Mouse (Mus musculus) cerebellum, adult 11-12 months (tissue): ENCODE measurements at regions not wholly inside any gene's neighbourhood (a gene's known extent, or its start where the extent isn't known, plus 50 kb on each side); places are given as distances from the start of the nearest gene placed in this dataset.

ENCODE experiments used
- DNase-seq: peaks from one replicate; pipeline ENCODE4 v3.0.0; 2022

- DNase-seq: no peak
Measured at GRCm38 (mm10) chr11:64220888-64221287, 141.6 kb upstream of the Cox10 start.

DNA sequence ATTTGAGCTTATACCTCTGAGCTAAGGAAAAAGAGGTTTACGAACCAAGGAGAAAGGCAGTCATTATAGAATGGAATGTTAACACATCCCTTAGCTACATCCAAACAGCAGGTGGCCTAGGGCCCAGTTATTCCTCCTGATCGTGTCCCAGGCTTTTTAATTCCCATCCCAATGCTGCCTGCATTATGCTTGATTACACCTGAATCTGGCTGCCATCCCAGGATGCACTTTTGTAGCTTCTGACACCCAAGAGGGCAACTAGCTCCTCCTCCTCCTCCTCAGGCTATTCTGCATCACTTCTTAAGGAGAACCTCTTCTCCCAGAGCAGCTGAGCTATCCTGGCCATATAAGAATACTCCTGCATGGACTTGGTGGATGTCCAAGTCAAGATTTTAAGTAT lies 137.9 kb upstream of the Cox10 start:
- no peak for DNase-seq

DNA sequence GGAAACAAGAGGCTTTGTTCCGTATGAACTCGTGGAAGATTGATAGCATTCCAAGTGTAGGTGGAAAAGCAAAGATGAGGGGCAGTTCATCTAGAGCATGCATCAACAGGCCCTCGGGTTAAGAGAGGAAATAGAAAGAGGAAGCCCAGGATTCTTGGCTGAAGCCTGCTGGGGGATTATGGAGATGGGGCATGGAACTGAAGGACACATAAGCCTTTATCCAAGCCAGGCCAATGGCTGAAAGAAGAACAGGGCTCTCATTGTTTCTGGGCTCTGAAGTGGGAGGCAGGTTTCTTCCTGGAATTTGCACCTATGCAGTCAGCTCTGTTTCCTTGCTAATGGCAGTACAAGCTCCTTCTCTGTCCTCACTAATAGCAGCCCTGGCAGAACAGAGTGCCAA lies 131.6 kb upstream of the Cox10 start:
- no peak for DNase-seq

GRCm38 (mm10) chr11:64208306-64208705 lies 129.0 kb upstream of the Cox10 start:
- no peak for DNase-seq

GRCm38 (mm10) chr11:64207358-64207864 lies 128.1 kb upstream of the Cox10 start:
- no peak for DNase-seq

DNA sequence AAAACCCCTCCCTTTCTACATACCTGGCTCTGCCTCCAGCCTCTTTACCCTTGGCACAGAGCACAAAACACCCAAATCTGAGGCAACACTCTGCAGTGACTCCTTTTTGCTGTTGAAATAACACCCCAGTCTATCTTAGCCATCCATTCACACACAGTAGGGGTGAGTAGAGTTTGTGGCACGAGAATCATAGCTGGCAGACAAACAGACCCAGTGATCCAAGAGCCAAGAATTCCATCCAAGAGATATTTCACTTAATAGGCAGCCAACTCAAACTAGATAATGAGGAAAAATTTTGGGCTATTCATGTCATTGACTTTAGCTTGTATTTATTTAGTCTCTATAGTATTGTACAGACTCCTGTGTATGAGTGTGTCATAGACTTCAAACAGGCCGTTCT lies 126.9 kb upstream of the Cox10 start:
- DNase-seq: no peak

GRCm38 (mm10) chr11:64205069-64205468 lies 125.8 kb upstream of the Cox10 start:
- DNase-seq: no peak

DNA sequence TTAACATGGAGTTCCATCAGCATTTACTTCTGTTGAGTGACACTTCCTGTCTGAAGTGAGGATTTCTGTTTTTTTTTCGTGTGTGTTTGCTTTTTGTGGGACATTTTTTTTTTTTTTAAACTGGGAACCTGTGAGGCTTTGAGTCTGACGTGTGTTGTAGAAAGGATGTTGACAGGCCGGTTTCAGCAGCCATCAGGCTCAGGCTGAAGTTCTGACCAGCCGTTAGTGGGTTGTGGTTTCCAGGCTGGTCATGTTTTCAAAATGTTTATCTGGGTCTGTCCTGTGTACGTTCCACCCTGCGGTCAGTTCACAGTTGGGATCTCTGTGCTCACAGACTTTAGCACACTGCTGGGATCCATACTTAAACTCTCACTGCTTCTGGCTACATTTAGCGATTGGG lies 125.0 kb upstream of the Cox10 start:
- DNase-seq: no peak

DNA sequence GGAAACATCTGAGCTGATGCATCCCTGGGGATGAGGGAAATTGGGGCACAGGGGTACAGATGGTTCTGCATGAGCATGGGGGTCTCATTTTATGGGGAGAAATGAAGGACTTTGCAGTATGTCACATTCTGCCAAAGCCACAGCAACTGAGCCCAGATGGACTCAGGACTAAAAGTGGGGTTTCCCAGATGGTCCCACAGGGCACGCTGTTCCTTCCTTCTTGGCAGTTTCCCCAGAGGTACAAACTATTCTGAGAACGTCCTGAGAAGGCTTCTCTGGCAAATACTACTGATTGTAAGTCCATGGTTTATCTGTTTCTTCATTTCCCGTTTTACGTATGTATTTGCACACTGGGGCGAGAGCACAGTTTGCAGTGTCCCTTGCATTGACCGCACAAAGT lies 121.6 kb upstream of the Cox10 start:
- DNase-seq: no peak

DNA sequence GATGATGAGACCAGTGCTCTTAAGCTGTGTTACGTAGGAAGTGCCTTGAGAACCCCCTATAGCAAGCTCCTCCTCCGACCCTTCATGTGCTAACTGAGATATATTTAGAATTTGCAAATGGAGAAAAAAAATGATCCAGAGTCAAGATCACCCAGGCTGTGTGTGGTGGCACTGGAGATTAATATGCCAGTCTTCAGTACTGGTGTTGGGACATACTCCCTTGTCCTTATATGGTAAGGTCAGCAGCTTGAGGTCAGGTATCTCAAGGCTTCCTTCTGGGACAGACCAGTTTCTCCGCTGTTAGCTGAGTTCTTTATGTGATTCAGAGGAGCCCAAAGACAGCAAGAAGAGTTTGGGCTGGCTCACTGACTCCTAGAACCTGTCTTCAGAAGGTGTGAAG lies 116.0 kb upstream of the Cox10 start:
- no peak for DNase-seq

- DNase-seq: no peak
Measured at GRCm38 (mm10) chr11:64188701-64189100, 109.4 kb upstream of the Cox10 start.

- DNase-seq: no peak
Measured at GRCm38 (mm10) chr11:64187488-64188444, 108.5 kb upstream of the Cox10 start.

DNA sequence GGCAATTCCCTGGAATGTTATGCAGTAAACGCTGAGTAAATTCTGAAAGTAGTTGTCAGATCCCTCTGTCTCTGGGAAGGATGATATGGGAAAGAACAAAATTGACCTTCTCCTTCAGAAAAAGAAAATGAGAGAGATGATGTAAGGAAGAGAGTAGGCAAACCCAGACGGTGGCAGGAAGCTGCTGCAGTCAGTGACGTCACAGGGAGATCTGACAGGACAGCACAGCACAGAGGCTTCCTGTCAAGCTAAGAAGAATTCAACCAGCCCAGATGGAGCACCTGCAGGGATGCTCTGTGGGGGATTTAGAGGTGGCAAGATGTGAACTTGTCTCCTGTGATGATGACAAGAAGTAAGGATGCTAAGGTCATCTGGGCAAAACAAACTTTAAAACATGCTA lies 107.7 kb upstream of the Cox10 start:
- peak; percentile 11 for DNase-seq

DNA sequence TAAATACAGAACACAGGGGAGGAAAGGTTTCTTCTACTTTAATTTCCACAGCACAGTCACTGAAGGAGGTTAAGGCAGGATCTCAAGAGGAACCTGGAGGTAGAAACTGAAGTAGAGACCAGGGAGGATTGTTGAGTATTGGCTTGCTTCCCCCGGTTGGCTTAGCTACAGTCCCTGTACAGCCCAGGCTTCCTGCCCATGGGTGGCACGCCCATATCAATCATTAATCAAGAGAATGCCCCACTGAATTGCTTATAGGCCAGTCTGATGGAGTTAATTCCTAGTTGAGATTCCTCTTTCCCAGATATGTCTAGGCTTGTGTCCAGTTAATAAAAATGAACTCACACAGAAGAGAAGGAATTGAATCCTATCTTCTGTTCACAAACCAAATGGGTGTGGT lies 107.3 kb upstream of the Cox10 start:
- no peak for DNase-seq

- DNase-seq: no peak
Measured at GRCm38 (mm10) chr11:64180036-64180435, 100.8 kb upstream of the Cox10 start.

DNA sequence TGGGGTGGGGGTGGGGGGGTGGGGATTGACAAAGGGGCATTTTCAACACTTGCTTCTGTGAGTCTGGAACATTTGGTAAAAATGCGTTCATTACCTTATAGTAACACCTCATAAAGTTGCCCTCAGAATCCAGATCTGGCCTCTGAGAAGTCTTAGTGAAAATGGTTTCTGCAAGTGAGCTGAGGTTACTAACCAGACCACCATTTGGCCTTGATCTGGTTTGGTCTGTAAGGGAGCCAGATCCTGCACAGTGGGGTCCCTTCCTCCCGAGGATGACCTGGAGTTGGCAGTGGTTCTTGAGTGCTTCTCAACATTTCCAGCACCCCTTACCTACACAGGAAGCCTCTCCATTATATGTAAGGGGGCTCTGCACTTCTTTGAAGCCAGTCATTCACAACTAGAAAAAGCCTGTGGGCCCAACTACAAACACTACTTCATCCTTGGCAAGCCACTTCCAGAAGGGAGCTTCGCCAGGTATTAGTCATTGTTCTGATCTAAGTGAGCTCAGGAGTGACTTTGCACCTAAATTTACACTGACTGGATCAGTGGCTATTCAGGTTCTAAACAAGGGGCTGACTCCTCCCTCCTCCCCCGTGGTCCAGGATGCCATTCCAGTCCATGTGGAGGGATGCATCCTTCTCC lies 94.3 kb upstream of the Cox10 start:
- DNase-seq: no peak

DNA sequence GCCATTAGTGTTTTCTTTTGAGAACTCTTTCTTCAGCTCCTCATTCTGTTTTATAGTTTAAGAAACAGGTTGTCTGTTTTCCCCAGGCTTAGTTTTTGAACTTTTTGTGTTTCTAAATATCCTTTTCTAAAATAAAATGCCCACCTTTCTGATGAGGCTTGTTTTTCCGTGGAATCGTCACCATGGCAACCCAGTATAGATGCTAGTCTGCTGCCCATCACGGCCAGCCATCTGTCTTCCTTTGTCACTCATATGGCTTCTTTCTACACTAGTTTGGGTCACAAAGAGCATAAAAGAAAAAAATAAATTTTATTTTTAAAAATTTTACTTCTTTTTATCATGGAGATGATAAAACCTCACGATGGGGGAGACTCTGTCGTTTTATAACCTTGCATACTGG lies 93.7 kb upstream of the Cox10 start:
- DNase-seq: no peak

DNA sequence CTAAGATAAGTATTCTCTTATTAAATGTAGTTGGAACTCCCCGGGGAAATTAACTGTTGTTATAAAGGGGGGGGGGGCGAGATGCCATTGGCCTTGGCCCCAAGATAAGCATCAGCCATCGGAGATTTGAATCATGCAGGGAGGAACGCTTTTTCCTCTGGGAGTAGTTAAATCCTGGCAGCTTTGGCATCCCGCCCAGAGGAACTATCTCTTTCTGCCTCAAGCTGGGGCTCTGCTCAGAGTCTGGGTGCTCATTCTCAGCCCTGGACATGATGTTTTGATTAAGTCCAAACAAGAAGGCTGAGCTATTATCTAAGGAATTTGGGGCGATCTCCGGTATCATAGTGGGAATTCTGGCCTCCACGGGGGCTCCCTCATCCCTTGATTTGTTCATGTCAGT lies 89.4 kb upstream of the Cox10 start:
- DNase-seq: no peak

- DNase-seq: no peak
Measured at GRCm38 (mm10) chr11:64164796-64165195, 85.5 kb upstream of the Cox10 start.

GRCm38 (mm10) chr11:64158281-64158680 lies 79.0 kb upstream of the Cox10 start:
- DNase-seq: no peak

DNA sequence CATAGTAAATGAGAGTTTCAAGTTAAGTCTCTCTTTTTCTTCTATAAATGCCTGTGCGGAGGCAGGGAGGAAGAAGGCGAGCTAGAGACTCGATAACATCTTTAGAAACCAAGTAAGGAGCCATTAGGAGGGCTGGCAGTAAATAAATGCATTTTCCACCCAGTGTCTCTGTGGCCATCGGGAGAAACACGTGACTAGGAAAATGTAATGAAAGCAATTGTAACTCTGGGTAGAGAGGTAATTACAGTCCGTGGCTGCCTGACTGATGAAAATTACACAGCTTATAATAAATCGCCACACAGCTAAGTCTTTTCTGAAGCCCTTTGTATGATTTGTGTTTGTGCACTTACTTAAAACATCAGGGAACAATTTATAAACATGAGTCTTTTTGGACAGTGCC lies 77.4 kb upstream of the Cox10 start:
- no peak for DNase-seq

DNA sequence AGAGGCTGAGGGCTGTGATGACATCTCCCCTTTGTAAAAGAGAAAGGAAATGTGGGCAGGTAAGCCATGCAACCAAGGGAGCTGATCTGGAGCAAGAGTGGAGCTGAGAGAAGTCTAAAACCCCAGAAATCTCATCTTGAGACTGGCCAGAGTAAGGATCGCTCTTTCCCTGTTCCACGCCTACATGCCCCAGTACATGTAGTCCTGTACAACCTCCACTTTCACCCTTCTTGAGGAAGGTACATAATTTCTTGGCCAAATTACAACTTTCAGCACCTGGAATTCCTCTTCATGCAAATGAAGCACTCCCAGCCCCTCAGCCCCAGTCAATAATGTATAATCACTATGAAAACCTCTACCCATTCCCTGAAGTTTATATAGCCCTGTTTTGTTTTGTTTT lies 60.2 kb upstream of the Cox10 start:
- no peak for DNase-seq

DNA sequence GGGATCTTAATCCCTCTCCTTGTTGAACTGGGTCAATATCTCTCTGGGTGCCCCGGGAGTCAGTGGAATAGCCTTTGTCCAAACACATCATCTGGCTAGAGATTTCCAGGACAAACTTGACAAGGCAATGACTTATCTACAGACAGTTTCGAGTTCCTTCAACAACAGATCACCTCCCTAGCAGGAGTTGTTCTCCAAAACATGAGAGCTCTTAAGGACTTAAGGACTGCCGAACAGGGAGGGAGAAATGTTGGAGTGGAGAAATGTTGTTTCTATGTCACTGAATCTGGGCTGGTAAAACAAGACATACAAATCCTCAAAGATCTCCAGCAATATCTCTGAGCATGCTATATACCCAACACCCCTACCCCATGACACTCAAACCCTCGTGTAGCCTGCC lies 59.7 kb upstream of the Cox10 start:
- no peak for DNase-seq

DNA sequence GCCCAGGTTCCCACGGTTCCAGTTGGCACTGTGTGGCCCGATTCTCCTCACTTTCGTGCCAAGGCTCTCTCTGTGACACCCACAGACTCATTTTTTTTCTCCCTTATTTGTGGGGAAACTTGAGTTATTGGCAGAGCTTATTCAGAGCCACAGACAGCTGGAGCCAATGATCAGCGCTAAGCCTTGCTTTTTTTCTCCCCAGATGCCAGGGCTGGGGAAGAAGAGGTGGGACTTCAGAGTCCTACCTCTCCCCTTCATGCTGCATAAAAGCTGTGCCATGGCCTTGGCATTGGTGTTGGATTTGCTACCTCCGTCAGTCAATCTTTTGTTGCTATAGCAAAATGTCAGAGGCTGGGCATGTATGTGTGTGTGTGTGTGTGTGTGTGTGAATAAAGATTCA lies 56.5 kb upstream of the Cox10 start:
- no peak for DNase-seq

DNA sequence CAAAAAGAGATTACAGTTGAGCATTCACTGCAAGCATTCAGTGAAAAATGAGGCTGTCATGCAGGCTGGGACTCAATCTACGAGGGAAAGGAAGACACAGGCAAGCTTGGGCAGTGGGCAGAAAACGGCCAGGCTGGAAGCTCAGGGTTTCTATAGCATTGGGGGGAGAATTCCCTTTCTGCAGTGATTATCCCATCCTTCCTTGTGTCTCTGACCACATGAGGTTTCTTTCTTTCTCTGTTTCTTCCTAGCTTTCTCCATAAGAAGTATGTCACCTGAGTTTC lies 56.0 kb upstream of the Cox10 start:
- no peak for DNase-seq
